Mouse (Mus musculus) adrenal gland, adult 18-20 months (tissue): Measurements from ENCODE around the gene Trim33. TPM values are rescaled to one million over a fixed set of nuclear protein-coding genes. Genes with fewer than 3 reads are reported as not detected.
A peak's percentile ranks its signal among the peaks of the same experiment; 100 is the strongest.

Experiments used
- DNase-seq, 2 experiments: peaks; one replicate each; pipeline ENCODE4 v3.0.0; 2021 to 2022; ENCODE audit warnings: low spot score in 2 of 2
- total RNA-seq, 2 experiments: library from RNA; stranded (reverse); gene quantifications; 1 replicate in 1 of 2; 2 replicates in 1 of 2; pipeline ENCODE4 v1.2.3; 2021

Trim33 gene
- total RNA-seq, 2 experiments from 2014 or later, result 28.5 to 36.8 TPM

DNA sequence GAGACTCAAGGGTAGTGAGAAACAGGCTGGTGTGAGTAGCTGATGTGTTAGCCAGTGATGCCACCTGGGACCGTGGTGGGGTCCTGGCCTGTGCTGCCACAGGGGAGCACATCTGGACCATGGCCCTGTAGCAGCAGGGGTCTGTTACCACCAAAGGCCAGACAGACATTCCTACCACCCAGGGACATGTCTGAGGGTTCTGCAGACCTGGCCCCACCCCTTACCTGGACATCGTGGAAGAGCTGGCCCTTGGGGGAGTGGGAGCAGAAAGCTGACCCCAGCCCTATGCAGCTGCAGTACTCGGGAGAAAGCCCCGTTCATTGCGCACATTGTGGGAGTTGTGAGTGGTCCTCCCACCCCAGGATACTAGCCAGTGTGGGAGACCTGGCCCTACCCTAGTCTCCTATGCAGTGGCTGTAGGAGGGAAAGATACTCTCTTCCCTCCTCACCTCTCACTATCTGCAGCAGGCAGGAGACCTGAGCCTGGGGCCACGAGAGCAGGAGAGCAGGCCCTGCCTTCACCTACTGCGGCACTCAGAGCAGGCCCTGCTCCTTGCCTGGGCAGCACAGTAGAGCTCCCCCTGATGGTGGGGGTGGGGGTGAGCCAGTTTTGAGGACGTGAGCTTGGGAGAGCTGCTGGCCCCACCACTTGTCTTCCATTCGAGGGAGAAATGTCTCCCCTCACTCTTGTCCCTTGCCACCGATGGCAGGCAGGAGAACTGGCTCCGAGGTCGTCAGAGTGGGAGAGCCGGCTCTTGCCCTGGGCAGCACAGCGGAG lies 114.4 kb downstream of the Trim33 start:
- no peak for DNase-seq

- DNase-seq, result no peak
These were observed 115.0 kb downstream of the Trim33 start for GRCm38 (mm10) chr3:103394121-103394520.

- DNase-seq, result no peak
These were observed 118.4 kb downstream of the Trim33 start for GRCm38 (mm10) chr3:103397523-103397922.

DNA sequence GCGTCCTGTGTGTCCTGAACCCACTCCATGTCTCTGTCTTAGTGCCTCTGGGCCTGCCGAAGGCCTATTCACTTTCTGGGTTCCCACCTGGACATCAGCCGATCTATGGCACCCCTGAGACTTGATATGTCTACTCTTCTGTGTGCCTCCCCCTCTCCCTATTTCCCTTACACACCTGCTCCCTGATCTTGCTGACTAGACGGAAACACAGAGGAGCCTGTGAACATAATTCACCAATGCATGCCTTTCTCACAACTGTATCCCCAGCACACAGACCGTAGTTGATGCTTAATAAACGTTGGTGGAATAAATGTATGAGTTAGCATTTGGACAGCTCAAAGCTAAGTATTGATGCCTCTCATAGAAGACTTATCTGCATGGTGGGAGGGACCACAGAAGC lies 121.7 kb downstream of the Trim33 start:
- no peak for DNase-seq

DNA sequence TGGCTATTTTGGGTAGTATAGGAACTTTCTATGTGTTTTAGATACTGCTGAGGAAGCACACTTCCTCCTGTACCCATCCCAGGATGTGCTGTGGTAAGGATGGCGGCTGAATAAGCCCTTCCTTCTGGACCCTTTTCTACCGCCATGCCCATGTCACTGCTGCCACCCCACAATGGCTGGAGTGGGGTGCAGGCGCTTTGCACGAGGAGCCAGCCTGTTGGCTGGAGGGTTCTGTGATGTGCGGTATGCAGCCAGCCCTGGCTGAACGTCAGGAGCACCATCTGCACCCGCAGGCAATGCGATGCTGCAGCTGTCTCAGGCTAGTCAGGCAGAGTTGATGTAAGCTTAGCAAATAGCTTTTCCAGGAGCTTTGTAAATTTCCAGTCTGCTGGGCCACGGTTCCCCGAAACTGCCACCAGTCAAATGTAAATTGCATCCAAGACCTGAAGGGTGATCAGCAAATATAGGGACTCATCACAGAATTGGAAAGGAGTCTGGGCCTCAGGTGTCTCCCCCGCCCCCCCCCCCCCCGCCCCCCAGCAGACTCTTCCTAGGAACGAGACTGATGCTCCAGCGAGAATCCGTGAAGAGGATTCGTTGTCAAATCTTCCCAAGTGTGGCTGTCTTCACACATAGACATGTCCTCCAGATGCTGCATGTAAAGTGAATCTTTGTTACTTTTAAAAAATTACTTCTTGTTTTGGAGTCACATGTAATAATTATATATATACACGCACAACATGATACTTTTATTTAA lies 122.4 kb downstream of the Trim33 start:
- no peak for DNase-seq

GRCm38 (mm10) chr3:103402212-103402611 lies 123.1 kb downstream of the Trim33 start:
- DNase-seq, result no peak

DNA sequence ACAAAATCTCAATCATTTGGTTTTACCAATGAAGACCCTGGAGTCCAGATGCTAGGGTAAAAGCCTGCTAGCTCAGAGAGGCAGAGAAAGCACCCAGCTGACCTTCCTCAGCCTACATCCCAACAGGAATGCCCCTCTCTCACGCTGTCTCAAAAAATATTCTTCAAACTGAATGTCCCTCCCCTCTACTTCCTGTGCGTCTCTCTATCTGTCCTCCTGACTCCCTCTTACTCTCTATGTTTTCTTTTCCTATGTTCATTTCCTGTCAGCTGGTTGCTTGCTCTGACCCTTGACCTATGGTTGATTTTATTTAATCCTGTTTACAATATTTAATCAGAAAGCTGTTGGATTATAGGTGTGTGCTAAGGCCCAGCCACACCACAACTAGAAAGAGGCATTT lies 126.0 kb downstream of the Trim33 start:
- DNase-seq, result no peak

DNA sequence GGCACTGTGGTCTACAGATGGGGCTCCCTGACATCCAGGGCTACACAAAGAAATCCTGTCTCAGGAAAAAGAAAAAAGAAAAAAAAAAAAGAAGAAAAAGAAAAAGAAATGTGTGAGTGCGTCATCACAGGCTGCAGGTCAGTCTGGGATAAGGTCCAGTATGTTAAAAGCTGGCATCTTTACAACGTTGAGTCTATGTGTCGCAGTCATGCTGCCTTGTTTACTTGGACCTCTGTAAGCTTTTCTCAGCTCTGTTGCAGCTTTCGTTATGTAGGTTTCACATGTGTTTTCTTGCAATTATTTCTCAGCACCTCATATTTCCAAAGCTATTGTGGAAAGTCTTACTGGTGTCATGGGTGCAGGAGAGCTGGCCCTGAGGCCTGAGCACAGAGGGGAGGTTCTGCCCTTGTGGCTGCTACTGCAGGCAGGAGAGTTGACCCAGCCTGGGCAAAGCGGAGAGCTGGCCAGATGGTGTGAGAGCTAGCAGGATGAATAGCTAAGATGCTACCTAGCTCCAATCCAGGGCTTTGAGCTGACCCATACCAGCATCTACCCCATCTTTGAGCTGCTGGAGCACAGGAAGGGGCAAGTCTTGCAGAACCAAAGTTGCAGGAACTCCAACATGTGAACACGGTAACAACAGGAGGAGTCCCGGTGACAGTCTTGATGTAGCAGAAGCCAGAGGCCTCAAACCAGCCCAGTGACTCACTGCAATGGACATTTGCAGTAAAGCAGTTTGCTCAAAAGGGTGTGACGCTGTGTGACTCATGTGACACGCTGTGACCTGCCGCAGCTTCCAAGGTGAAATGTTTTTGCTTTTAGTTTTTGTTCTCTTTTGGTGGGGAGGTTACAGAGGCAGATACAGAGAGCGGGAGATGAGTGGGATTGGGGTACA lies 127.0 kb downstream of the Trim33 start:
- DNase-seq, result peak in 1 of 2 experiments; percentile 39

Other genes starting within 250 kb of the Trim33 start
- 10 to 100 TPM; 49.1 to 49.4 TPM for gene Nras, start 221.0 kb upstream of the Trim33 start, total RNA-seq
- gene Ampd1, start 205.3 kb upstream of the Trim33 start, total RNA-seq, result under 1 TPM in 1 of 2 experiments, not detected in 1; 0.35 TPM
- under 1 TPM; 0.67 to 0.86 TPM for gene Dennd2c, start 176.7 kb upstream of the Trim33 start, total RNA-seq
- 10 to 100 TPM; 48.2 to 58.8 TPM for gene Bcas2, start 107.6 kb upstream of the Trim33 start, total RNA-seq